Mouse (Mus musculus) intestine, embryonic 15.5 days (tissue): ENCODE measurements around the gene Tnfsfm13. TPM values are rescaled to one million over a fixed set of nuclear protein-coding genes. Genes with fewer than 3 reads are reported as not detected.
"Not testable (repeated sequence)": the region's sequence is repeated elsewhere in the genome, so short reads cannot be mapped to it uniquely, and the experiment has no call there.

Source experiments
- ATAC-seq: fragments of 200-750 bp; cut with Nextera tagmentation; 2 replicates; pipeline ENCODE4 v1.8.0; 2017; ENCODE audit warnings: moderate TSS enrichment, moderate library complexity
- H3K27ac ChIP-seq: fragments of 300-500 bp; sonication (generic); 2 replicates; pipeline ENCODE4 v1.5.1; 2015; ENCODE audit warnings: mild to moderate bottlenecking, inconsistent platforms
- H3K27me3 ChIP-seq: fragments of 300-500 bp; sonication (generic); replicated peaks from 2 replicates; pipeline ENCODE4 v1.6.1; 2015; ENCODE audit warnings: inconsistent platforms
- H3K36me3 ChIP-seq: fragments of 300-500 bp; sonication (generic); 2 replicates; pipeline ENCODE4 v1.6.1; 2015; ENCODE audit warnings: inconsistent platforms
- H3K4me1 ChIP-seq: fragments of 300-500 bp; sonication (generic); replicated peaks from 2 replicates; pipeline ENCODE4 v1.6.1; 2015; ENCODE audit warnings: inconsistent platforms
- H3K4me2 ChIP-seq: fragments of 300-500 bp; sonication (generic); replicated peaks from 2 replicates; pipeline ENCODE4 v1.6.1; 2015; ENCODE audit warnings: mild to moderate bottlenecking, inconsistent platforms
- H3K4me3 ChIP-seq: fragments of 300-500 bp; sonication (generic); replicated peaks from 2 replicates; pipeline ENCODE4 v1.5.1; 2015; ENCODE audit warnings: inconsistent platforms
- H3K9ac ChIP-seq: fragments of 300-500 bp; sonication (generic); 2 replicates; pipeline ENCODE4 v1.6.1; 2015; ENCODE audit warnings: inconsistent platforms
- H3K9me3 ChIP-seq: fragments of 300-500 bp; sonication (generic); 2 replicates; pipeline ENCODE4 v1.6.1; 2016; ENCODE audit warnings: inconsistent platforms
- WGBS: fragments of 180-500 bp; shearing (Covaris S2); methylation state at CpG from one replicate; pipeline ENCODE4 v1.1.7; 2015; 5-methylcytosine and 5-hydroxymethylcytosine counted together
- polyA plus RNA-seq: library from polyadenylated mRNA; unstranded; fragments of >200 nt; fragmentation: Nextera tagmentation; extraction: Ambion mirVana; gene quantifications from 2 replicates; pipeline ENCODE4 v1.2.1, GENCODE M21; 2015

The Tnfsfm13 gene
- polyA plus RNA-seq = 2.6 and 3.1 TPM in 2 replicates

DNA sequence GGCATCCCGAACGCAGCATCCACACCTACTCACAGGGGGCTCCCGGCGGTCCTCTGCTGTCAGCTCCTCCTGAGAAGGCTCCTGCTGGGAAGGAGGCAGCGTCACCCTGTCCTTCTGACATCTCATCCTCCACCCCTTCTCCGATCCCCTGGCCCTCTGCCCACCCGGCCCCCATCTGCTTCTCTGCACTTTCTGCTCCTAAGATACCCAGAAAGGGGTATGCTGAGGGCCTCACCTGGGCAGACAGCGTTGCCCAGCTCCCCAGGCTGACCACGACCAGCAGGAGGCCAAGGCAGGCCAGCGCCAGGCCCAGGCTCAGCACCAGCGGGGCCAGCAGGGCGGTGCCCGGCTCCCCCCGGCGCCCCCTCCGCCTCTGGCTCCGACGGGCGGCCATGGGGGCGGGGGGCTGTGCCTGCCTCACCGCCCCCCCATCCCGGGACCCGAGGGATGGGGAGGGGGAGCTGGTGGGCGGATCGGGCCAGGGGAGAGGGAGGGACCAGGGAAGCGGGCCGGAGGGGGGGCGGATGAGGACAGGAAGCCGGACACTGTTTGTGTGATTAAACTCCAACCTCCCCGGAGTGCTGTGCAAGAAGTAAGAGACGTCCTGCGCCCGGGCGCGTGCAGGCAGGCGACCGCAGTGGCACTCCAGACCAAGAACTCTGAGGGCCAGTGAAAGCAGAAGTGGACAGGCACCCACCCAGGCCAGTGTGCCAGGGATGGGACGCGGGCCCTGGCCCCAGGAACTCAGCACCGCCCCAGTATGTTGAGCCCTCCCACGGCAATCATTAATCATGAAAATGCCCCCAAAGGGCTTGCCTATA, at the start of gene Tnfsfm13, which contains the start of gene Tnfsf12:
Tnfsfm13 (minus strand) TSS at position 738 of the 821 bp plus-strand sequence.
Tnfsf12 (minus strand) TSS at position 489 of the 821 bp plus-strand sequence.
- Histone ChIP-seq H3K9ac (peak within 1 kb of the TSS; percentile 81), H3K4me1 (peaks cover 19% of the 10 kb centered on the region), H3K9me3 (no peaks in the 10 kb centered on the region), H3K27me3 (no peaks in the 10 kb centered on the region), H3K4me3 (peak within 1 kb of the TSS; percentile 60), H3K27ac (peak within 1 kb of the TSS; percentile 82), H3K36me3 (no peaks in the 10 kb centered on the region), H3K4me2 (peak within 1 kb of the TSS; percentile 92)
- 3% methylated on average over 36 of the region's 41 CpGs for WGBS
- ATAC-seq = peak; percentile 81

DNA sequence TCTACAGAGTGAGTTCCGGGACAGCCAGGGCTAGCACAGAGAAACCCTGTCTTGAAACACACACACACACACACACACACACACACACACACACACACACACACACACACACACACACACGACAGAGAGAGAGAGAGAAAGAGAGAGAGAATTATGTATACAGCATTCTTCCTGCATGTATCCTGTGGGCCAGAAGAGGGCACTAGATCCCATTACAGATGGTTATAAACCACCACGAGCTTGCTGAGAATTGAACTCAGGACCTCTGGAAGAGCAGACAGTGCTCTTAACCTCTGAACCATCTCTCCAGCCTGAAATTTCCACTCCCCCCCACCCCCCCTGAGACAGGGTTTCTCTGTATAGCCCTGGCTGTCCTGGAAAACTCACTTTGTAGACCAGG, 35.5 kb upstream of the Tnfsfm13 start:
- H3K27ac ChIP-seq, H3K27me3 ChIP-seq, H3K9ac ChIP-seq, H3K4me3 ChIP-seq, H3K9me3 ChIP-seq, H3K4me1 ChIP-seq, H3K4me2 ChIP-seq, ATAC-seq: not testable (repeated sequence)
- peaks cover 25% of the 10 kb centered on the region for H3K36me3 ChIP-seq
- WGBS = 88% methylated on average over 2 of the region's 3 CpGs

DNA sequence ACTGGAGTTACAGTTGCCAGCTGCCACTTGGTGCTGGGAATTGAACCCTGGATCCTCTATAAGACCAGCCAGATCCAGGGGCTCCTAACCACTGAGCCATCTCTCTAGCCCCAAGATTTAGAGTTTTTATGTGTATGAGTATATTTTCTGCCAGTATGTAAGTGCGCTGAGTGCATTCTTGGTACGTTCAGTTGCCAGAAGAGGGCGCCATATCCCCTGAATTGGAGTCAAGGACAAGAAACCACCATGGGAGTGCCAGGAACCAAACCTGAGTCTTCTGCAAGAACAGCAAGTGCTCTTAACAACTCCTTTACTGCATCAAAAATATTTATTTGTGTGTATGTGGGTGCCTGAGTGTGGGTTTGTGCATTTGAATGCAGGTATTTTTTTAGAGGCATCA, 33.2 kb upstream of the Tnfsfm13 start:
- Histone ChIP-seq H3K27me3 (no peaks in the 10 kb centered on the region), H3K4me1 (no peaks in the 10 kb centered on the region), H3K9me3 (no peaks in the 10 kb centered on the region), H3K27ac (no peak overlapping the region), H3K9ac (no peak overlapping the region), H3K4me3 (no peak overlapping the region), H3K36me3 (peaks cover 3% of the 10 kb centered on the region), H3K4me2 (no peak overlapping the region)
- 35% methylated on average over 3 of the region's 3 CpGs for WGBS
- no peak for ATAC-seq

DNA sequence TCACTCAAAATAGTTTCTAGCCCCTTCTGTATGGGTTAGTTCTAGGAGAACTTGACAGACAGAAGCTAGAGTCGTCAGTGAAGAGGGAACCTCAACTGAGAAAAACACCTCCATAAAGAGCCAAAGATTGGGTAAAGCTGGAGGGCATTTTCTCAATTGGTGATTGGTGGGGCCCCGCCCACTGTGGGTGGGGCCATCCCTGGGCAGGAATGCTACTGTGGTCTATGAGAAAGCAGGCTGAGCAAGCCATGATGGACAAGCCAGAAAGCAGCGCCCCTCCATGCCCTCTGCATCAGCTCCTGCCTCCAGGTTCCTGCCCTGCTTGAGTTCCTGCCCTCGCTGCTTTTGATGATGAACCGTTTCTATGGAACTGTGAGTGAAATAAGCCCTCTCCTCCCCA, 30.1 kb upstream of the Tnfsfm13 start:
- Histone ChIP-seq H3K36me3 (no peaks in the 10 kb centered on the region), H3K4me2 (no peak overlapping the region), H3K27ac (no peak overlapping the region), H3K4me3 (no peak overlapping the region), H3K4me1 (no peaks in the 10 kb centered on the region), H3K9ac (no peak overlapping the region), H3K9me3 (no peaks in the 10 kb centered on the region), H3K27me3 (no peaks in the 10 kb centered on the region)
- 42% methylated on average over 5 of the region's 5 CpGs for WGBS
- no peak for ATAC-seq

DNA sequence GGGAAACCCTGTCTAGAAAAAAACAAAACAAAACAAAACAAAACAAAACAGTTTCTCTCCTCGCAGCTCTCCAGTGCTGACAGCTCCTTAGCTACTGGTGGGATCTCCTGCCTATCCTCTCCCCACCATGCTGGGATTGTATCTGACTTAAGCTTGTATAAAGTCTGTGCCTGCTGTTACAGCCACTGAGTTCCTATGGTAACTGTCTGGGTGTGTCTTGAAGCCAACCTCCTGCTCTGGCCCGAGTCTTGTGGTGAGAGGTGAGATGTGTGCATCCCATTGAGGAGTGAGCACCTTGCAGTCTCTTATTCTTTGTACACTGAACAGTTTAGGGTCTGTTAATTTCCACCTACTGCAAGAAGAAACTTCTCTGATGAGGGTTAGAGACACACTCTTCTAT, 27.2 kb upstream of the Tnfsfm13 start:
- peaks cover 4% of the 10 kb centered on the region; the same call in 1 of the 2 replicates for H3K4me1 ChIP-seq
- no peaks in the 10 kb centered on the region for H3K27me3 ChIP-seq
- no peaks in the 10 kb centered on the region for H3K36me3 ChIP-seq
- ATAC-seq = no peak
- no peak overlapping the region for H3K9ac ChIP-seq
- H3K4me2 ChIP-seq = no peak overlapping the region
- 41% methylated on average over 2 of the region's 2 CpGs for WGBS
- H3K4me3 ChIP-seq = no peak overlapping the region
- H3K27ac ChIP-seq = no peak overlapping the region
- no peaks in the 10 kb centered on the region for H3K9me3 ChIP-seq

DNA sequence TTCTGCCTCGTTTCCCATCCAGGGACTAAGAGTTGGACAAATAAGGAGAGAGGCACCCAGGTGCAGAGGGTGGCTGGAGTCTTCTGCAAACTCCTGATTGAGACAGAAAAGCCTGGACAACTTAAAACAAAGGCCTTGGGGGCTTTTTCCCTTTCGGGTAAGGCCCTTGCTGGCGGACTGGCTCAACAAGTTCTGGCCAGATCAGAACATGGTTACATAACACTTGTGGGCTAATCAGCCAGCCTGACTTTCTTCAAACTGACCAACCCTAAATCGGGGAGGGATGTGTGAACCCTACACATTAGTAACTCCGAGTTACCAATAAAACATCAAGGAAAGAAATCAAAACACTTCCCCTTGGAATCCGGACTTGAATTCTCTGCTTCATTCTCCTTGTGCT, 25.0 kb upstream of the Tnfsfm13 start:
- Histone ChIP-seq H3K9me3 (no peaks in the 10 kb centered on the region), H3K4me1 (peaks cover 7% of the 10 kb centered on the region; the same call in 1 of the 2 replicates), H3K4me3 (no peak overlapping the region), H3K9ac (no peak overlapping the region), H3K27me3 (no peaks in the 10 kb centered on the region), H3K4me2 (no peak overlapping the region), H3K27ac (no peak overlapping the region), H3K36me3 (no peaks in the 10 kb centered on the region)
- WGBS = 59% methylated on average over 6 of the region's 6 CpGs
- no peak for ATAC-seq

DNA sequence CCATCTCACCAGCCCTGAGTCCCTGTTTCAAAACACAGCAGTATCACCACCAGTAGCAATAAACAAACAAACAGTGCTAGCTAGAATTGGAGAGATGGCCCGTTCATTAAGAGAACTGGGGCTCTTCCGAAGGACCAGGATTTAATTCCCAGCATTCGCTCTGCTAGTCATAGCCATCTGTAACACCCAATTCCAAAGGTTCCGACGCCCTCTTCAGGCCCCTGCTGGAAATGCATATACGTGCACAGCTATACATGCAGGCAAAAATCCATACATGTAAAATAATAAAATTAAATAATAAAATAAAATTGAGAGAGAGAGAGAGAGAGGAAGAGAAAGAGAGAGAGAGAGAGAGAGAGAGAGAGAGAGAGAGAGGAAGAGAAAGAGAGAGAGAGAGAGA, 23.5 kb upstream of the Tnfsfm13 start:
- H3K27me3 ChIP-seq = no peaks in the 10 kb centered on the region
- WGBS = 72% methylated on average over 6 of the region's 6 CpGs
- H3K4me3 ChIP-seq = no peak overlapping the region
- H3K36me3 ChIP-seq = no peaks in the 10 kb centered on the region
- H3K4me1 ChIP-seq = peaks cover 11% of the 10 kb centered on the region; the same call in 1 of the 2 replicates
- H3K27ac ChIP-seq = no peak overlapping the region
- no peaks in the 10 kb centered on the region for H3K9me3 ChIP-seq
- H3K4me2 ChIP-seq = no peak overlapping the region
- no peak for ATAC-seq
- no peak overlapping the region for H3K9ac ChIP-seq

DNA sequence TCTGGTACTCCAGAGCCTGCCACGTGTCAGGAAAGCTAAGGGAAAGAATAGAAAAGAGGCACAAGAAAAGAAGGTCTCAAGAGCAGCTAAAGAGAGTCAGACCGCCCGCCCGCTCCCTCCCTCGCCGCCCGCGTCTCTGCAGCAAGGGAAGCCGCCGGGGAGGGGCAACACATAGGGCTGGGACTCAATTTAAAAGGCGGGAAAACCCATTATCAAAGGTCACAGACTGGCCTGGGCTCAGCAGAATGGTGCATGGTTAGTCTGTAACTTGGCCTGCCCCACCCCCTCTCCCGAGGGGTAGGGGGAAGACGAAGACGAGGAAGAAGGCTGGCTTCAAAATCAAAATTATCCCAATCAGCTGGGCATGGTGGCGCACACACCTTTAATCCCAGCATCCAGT, 22.8 kb upstream of the Tnfsfm13 start:
- 0 out of 2 replicates have a peak overlapping the region, but pooled peaks have one; percentile 9 for H3K27ac ChIP-seq
- H3K36me3 ChIP-seq = no peaks in the 10 kb centered on the region
- peak overlapping the region; percentile 41; the same call in 1 of the 2 replicates for H3K4me2 ChIP-seq
- peak; percentile 79 for ATAC-seq
- no peak overlapping the region for H3K4me3 ChIP-seq
- no peak overlapping the region for H3K9ac ChIP-seq
- WGBS = 24% methylated on average over 15 of the region's 15 CpGs
- H3K4me1 ChIP-seq = peaks cover 11% of the 10 kb centered on the region; the same call in 1 of the 2 replicates
- H3K27me3 ChIP-seq = no peaks in the 10 kb centered on the region
- no peaks in the 10 kb centered on the region for H3K9me3 ChIP-seq

DNA sequence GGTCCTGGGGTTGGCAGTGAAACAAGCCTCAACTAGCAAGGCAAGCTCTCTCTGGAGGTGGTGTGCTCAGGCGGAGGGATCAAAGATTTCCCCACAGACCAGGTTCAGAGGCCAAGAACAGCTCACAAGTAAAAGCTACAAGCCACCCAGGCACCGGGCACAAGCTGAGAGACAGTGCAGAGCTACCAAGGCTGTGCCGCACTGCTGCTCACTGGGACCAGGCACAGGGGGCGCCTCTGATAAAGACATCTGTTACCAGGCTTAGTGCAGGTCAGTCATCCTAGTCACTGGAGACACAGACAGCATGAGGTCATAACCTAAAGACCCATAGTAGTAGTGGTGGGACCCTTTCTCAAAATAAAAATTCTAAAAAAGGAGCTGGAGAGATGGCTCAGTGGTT, 21.1 kb upstream of the Tnfsfm13 start:
- 67% methylated on average over 4 of the region's 4 CpGs for WGBS

DNA sequence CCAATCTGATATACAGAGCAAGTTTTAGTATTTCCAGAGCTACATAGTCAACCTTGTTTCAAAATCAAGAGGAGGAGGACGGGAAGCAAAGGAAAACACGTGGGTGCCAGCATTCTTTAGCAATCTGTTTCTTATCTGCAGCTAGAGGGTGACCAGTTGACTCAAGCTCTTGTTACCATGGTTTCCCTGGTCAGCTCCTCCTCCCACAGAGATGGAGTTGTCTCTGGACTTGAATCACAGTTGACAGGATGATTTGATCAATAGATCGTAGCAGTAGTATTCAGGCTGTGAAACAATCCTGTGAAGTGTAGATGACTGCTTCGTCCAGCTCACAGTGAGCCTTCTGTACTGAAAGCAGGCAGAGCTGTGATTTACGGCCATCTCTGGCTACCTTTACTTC, 20.0 kb upstream of the Tnfsfm13 start:
- Histone ChIP-seq H3K27ac (no peak overlapping the region), H3K9me3 (no peaks in the 10 kb centered on the region), H3K4me1 (peaks cover 11% of the 10 kb centered on the region; the same call in 1 of the 2 replicates), H3K4me2 (no peak overlapping the region), H3K9ac (no peak overlapping the region), H3K4me3 (no peak overlapping the region), H3K27me3 (no peaks in the 10 kb centered on the region), H3K36me3 (no peaks in the 10 kb centered on the region)
- WGBS = 13% methylated on average over 5 of the region's 5 CpGs
- 0 out of 2 replicates have a peak, but pooled peaks have one; percentile 37 for ATAC-seq

More for the DNA sequence above, 21.1 kb upstream of the Tnfsfm13 start:
- no peaks in the 10 kb centered on the region for H3K9me3 ChIP-seq
- H3K9ac ChIP-seq = no peak overlapping the region
- peaks cover 11% of the 10 kb centered on the region; the same call in 1 of the 2 replicates for H3K4me1 ChIP-seq
- no peak for ATAC-seq
- H3K4me2 ChIP-seq = no peak overlapping the region
- H3K4me3 ChIP-seq = no peak overlapping the region
- H3K27ac ChIP-seq = no peak overlapping the region
- no peaks in the 10 kb centered on the region for H3K27me3 ChIP-seq
- H3K36me3 ChIP-seq = no peaks in the 10 kb centered on the region

DNA sequence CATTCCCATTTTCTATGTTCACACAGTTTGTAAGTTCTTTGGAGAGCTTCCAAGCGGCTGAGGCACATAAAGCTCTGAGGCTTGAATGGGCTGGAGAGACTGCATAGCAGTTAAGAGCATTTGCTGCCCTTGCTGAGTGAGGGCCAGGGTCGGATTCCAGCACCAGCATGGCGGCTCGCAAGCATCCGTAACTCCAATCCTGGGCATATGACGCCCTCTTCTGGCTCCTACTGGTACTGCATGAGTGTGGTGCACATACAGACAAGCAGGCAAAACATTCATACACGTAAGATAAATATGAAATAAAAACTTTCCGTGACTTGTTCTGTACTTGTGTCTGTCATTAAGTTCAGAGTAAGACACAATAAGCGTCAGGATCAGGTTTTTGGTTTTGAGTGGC, 19.6 kb upstream of the Tnfsfm13 start:
- Histone ChIP-seq H3K9me3 (no peaks in the 10 kb centered on the region), H3K4me3 (no peak overlapping the region), H3K36me3 (no peaks in the 10 kb centered on the region), H3K9ac (no peak overlapping the region), H3K27me3 (no peaks in the 10 kb centered on the region), H3K4me1 (peaks cover 11% of the 10 kb centered on the region; the same call in 1 of the 2 replicates), H3K4me2 (no peak overlapping the region), H3K27ac (no peak overlapping the region)
- 60% methylated on average over 9 of the region's 9 CpGs for WGBS
- ATAC-seq = no peak

DNA sequence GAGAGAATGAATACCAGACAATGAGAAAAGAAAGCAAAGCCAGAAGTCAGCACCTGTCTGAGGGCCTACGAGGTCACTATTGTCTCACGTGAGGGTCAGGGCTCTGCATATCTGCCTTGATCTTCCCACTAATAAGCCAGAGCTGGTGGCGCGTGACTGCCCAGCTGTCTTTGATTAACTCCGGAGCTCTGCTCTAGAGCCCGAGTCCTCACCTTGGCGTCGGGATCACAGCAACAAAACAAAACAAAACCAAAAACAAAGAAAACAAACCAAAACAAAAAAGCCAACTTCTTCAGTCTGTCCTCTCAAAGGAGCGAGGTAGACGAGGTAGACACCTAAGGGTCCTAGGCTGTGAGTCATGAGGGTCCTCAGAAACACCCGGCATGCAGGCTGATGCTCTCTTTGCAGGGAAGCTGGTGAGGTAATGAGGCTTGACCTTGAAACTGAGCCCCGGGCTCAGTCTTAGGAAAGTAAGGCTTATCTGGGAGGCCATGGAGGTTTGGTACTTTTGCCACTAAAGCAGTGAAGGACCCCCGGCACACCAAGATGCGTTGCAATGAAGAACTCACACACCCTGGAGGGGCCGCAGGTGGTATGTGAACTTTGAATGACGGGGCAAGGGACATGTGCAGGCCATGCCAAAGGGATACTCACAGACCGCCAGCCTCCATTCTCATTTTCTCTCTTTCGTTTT, 18.9 kb upstream of the Tnfsfm13 start:
- Histone ChIP-seq H3K27ac (no peak overlapping the region), H3K4me2 (no peak overlapping the region), H3K9ac (no peak overlapping the region), H3K4me1 (peaks cover 11% of the 10 kb centered on the region; the same call in 1 of the 2 replicates), H3K4me3 (no peak overlapping the region), H3K27me3 (no peaks in the 10 kb centered on the region), H3K36me3 (no peaks in the 10 kb centered on the region), H3K9me3 (no peaks in the 10 kb centered on the region)
- no peak for ATAC-seq
- 78% methylated on average over 18 of the region's 18 CpGs for WGBS
